ENCODE assay signal across 9 mouse cellular contexts in genomic region chr9:120493781-120494180, GRCm38 (mm10). TPM values are rescaled to one million over a fixed set of nuclear protein-coding genes. Genes with fewer than 3 reads are reported as not detected.
DNase-seq lines count a peak whose midpoint lies in the region; ATAC-seq and TF ChIP-seq lines count a peak whose summit lies in the region.
"Had no signal": no experiment of that assay in that cellular context is flagged by ENCODE, and none has a peak within 500 bp of the region (broad histone marks: within the 10 kb centered on the region; RNA-seq: fewer than 3 reads in every experiment).

No protein-coding gene starts in this region.

- peaks cover 28% of the 10 kb centered on the region for H3K36me3 ChIP-seq in E14TG2a.4 (ENCODE audit: insufficient read depth, low read length)
- H3K36me3 ChIP-seq in hindbrain, embryonic 11.5 days (ENCODE audit: control insufficient read depth, insufficient read depth, low read length) = 0 out of 2 replicates have a peak, but pooled peaks cover 7% of the 10 kb centered on the region
- H3K36me3 ChIP-seq in liver, postnatal 0 days (replicated peaks; ENCODE audit: insufficient read depth, low read length) = peaks cover 21% of the 10 kb centered on the region

- peak overlapping the region; percentile 95; the same call in 1 of the 2 replicates for H3K27ac ChIP-seq in gastrocnemius, adult 2 months
- H3K27ac ChIP-seq in hindbrain, embryonic 11.5 days (ENCODE audit: low read depth, low read length) = no peak overlapping the region; the same call in 1 of the 2 replicates
- H3K27ac ChIP-seq in liver, postnatal 0 days (ENCODE audit: low read depth) = no peak overlapping the region

- no peak for ATAC-seq in hindbrain, embryonic 11.5 days (ENCODE audit: low FRiP score)
- ATAC-seq in liver, postnatal 0 days = no peak

- no peak for DNase-seq in gastrocnemius, adult 2 months
- DNase-seq in gastrocnemius, adult 8-10 months (ENCODE audit: low spot score in 2 of 2) = no peak
- no peak for DNase-seq in hindbrain, embryonic 11.5 days (ENCODE audit: low spot score)
- DNase-seq in liver, postnatal 0 days = no peak
- no peak for DNase-seq in thymus, postnatal 14 days
- DNase-seq in left cerebral cortex, adult 9 months (ENCODE audit: low spot score in 2 of 2) = no peak
- DNase-seq in cerebellum, adult 11-12 months = no peak

- H3K27me3 ChIP-seq in E14TG2a.4 (ENCODE audit: insufficient read depth, low read length) = peaks cover 10% of the 10 kb centered on the region
- no peaks in the 10 kb centered on the region for H3K27me3 ChIP-seq in hindbrain, embryonic 11.5 days (ENCODE audit: control insufficient read depth, insufficient read depth, low read length)
- no peaks in the 10 kb centered on the region for H3K27me3 ChIP-seq in liver, postnatal 0 days (ENCODE audit: insufficient read depth, low read length)

- TF ChIP-seq CTCF in gastrocnemius, adult 2 months (IDR thresholded peaks at IDR 0.05) = no peak
- TF ChIP-seq CTCF in E14TG2a.4 (conservative IDR thresholded peaks at IDR 0.05; ENCODE audit: low read length) = no peak
- TF ChIP-seq CTCF in liver, postnatal 0 days (IDR thresholded peaks at IDR 0.05; ENCODE audit: low read depth) = no peak

- H3K4me1 ChIP-seq in E14TG2a.4 (replicated peaks; ENCODE audit: low read depth, low read length) = peaks cover 16% of the 10 kb centered on the region
- peaks cover 8% of the 10 kb centered on the region; the same call in 1 of the 2 replicates for H3K4me1 ChIP-seq in hindbrain, embryonic 11.5 days (replicated peaks; ENCODE audit: control insufficient read depth, insufficient read depth, low read length)
- H3K4me1 ChIP-seq in liver, postnatal 0 days (ENCODE audit: insufficient read depth) = peaks cover 3% of the 10 kb centered on the region; the same call in 1 of the 2 replicates

- H3K4me2 ChIP-seq in hindbrain, embryonic 11.5 days (replicated peaks; ENCODE audit: low read depth, low read length) = peak overlapping the region; percentile 85
- H3K4me2 ChIP-seq in liver, postnatal 0 days (ENCODE audit: low read depth, low read length) = peak overlapping the region; percentile 94

- peak overlapping the region; percentile 97 for H3K9ac ChIP-seq in hindbrain, embryonic 11.5 days (ENCODE audit: low read depth, low read length)
- peak overlapping the region; percentile 98 for H3K9ac ChIP-seq in liver, postnatal 0 days (replicated peaks)

- TF ChIP-seq EP300 in liver, postnatal 0 days (IDR thresholded peaks at IDR 0.05; ENCODE audit: low read depth) = no peak

- H3K9me3 ChIP-seq in E14TG2a.4 (ENCODE audit: low read length) = no peaks in the 10 kb centered on the region
- H3K9me3 ChIP-seq in hindbrain, embryonic 11.5 days (ENCODE audit: control insufficient read depth, low read length) = no peaks in the 10 kb centered on the region
- H3K9me3 ChIP-seq in liver, postnatal 0 days (ENCODE audit: low read length) = no peaks in the 10 kb centered on the region

- intact Hi-C loops in gastrocnemius, adult 2 months (cut with DNase I) = no loop called here

- 82% methylated on average over 12 of the region's 12 CpGs for WGBS in hindbrain, embryonic 11.5 days
- 73% methylated on average over 12 of the region's 12 CpGs for WGBS in liver, postnatal 0 days (ENCODE audit: insufficient replicate concordance)

- H3K4me3 ChIP-seq in gastrocnemius, adult 2 months = peak overlapping the region; percentile 77
- peak overlapping the region; percentile 97 for H3K4me3 ChIP-seq in E14TG2a.4 (replicated peaks; ENCODE audit: low read length)
- peak overlapping the region; percentile 78 for H3K4me3 ChIP-seq in hindbrain, embryonic 11.5 days (ENCODE audit: low read depth, low read length)
- peak overlapping the region; percentile 73 for H3K4me3 ChIP-seq in liver, postnatal 0 days (ENCODE audit: low read depth, low read length)

RNA-seq across cellular contexts. Expression of gene Eif1b, which starts 1.7 kb away (rescaled TPM):
- total RNA-seq in gastrocnemius, adult 2 months (2021) = 10 to 100 TPM; 39.9 to 46.4 TPM
- 10 to 100 TPM; 38.4 to 44.6 (median 42.4) TPM for total RNA-seq in gastrocnemius, adult 8-10 months (2022)
- polyA plus RNA-seq in hindbrain, embryonic 11.5 days (2014; fragmentation: Nextera tagmentation; extraction: Ambion mirVana) = 274 and 279 TPM in 2 replicates
- 50.0 and 50.4 TPM in 2 replicates for polyA plus RNA-seq in liver, postnatal 0 days (2015; fragmentation: Nextera tagmentation; extraction: Ambion mirVana)

RNA-seq across cellular contexts. Expression of gene Entpd3, which starts 45.8 kb away (rescaled TPM):
- not detected for total RNA-seq in gastrocnemius, adult 2 months (2021)
- not detected for total RNA-seq in gastrocnemius, adult 8-10 months (2022)
- polyA plus RNA-seq in hindbrain, embryonic 11.5 days (2014; fragmentation: Nextera tagmentation; extraction: Ambion mirVana) = 0.47 and 0.51 TPM in 2 replicates
- 0.05 TPM in 1 of 2 replicates, not detected in the other for polyA plus RNA-seq in liver, postnatal 0 days (2015; fragmentation: Nextera tagmentation; extraction: Ambion mirVana)
- total RNA-seq: gastrocnemius, postnatal 14 days had no signal
